Mouse (Mus musculus) midbrain, embryonic 16.5 days (tissue): ENCODE results near the gene Alk. TPM values are rescaled to one million over a fixed set of nuclear protein-coding genes. Genes with fewer than 3 reads are reported as not detected.
A peak's percentile ranks its signal among the peaks of the same experiment; 100 is the strongest.

Experiments
- ATAC-seq: fragments of 200-750 bp; cut with Nextera tagmentation; 2 replicates; pipeline ENCODE4 v1.8.0; 2017; ENCODE audit warnings: moderate TSS enrichment
- H3K27ac ChIP-seq: fragments of 300-500 bp; sonication (generic); 2 replicates; pipeline ENCODE4 v1.5.1; 2014; ENCODE audit warnings: mild to moderate bottlenecking, low read length, mixed read lengths
- H3K27me3 ChIP-seq: fragments of 300-500 bp; sonication (generic); 2 replicates; pipeline ENCODE4 v1.6.1; 2014; ENCODE audit warnings: low read depth, low read length, mixed read lengths; ENCODE audit not compliant: control insufficient read depth, insufficient read depth
- H3K36me3 ChIP-seq: fragments of 300-500 bp; sonication (generic); 2 replicates; pipeline ENCODE4 v1.6.1; 2014; ENCODE audit warnings: mild to moderate bottlenecking, low read length, moderate library complexity, mixed read lengths; ENCODE audit not compliant: control insufficient read depth, insufficient read depth
- H3K4me1 ChIP-seq: fragments of 300-500 bp; sonication (generic); 2 replicates; pipeline ENCODE4 v1.6.1; 2014; ENCODE audit warnings: mild to moderate bottlenecking, low read length, mixed read lengths; ENCODE audit not compliant: control insufficient read depth, insufficient read depth
- H3K4me2 ChIP-seq: fragments of 300-500 bp; sonication (generic); 2 replicates; pipeline ENCODE4 v1.6.1; 2014; ENCODE audit warnings: mild to moderate bottlenecking, low read length, mixed read lengths
- H3K4me3 ChIP-seq: fragments of 300-500 bp; sonication (generic); 2 replicates; pipeline ENCODE4 v1.5.1; 2014; ENCODE audit warnings: low read depth, mild to moderate bottlenecking, low read length, moderate library complexity, mixed read lengths
- H3K9ac ChIP-seq: fragments of 300-500 bp; sonication (generic); 2 replicates; pipeline ENCODE4 v1.6.1; 2014; ENCODE audit warnings: low read depth, low read length, mixed read lengths
- H3K9me3 ChIP-seq: fragments of 300-500 bp; sonication (generic); replicated peaks from 2 replicates; pipeline ENCODE4 v1.6.1; 2014; ENCODE audit warnings: mild to moderate bottlenecking, low read length, mixed read lengths; ENCODE audit not compliant: control insufficient read depth, poor library complexity, severe bottlenecking
- WGBS: fragments of 180-500 bp; shearing (Covaris S2); extraction: QIAGEN DNeasy Blood & Tissue Kit; methylation state at CpG from one replicate; pipeline ENCODE4 v1.1.7; 2014; 5-methylcytosine and 5-hydroxymethylcytosine counted together
- polyA plus RNA-seq: library from polyadenylated mRNA; unstranded; fragments of >200 nt; fragmentation: Nextera tagmentation; extraction: Ambion mirVana; gene quantifications from 2 replicates; pipeline ENCODE4 v1.2.1, GENCODE M21; 2015

Alk gene
- polyA plus RNA-seq, 1 experiment from 2014 or later, result 7.6 TPM

DNA sequence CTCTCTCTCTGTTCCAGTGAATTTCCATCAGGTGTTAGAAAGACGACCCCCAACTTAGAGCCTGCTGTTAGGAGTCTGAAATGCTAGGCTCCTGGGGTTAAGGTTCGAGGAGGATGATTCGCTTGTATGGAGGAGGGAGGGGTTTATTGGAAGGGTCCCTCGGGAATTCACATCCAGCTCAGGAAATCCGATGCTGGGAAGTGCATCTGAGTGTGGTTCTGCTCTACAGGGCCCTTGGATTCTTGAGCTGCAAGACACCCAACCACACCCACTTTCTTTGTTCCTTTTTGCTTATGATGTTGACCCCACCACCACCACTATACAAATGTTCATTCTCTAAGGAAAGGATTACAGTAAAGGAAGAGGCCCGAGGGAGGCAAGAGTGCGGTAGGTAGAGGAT is 81.4 kb downstream of the Alk start:
- no peak for ATAC-seq
- H3K9ac ChIP-seq, result no peak overlapping the region
- WGBS, result 44% methylated on average over 7 of the region's 7 CpGs
- H3K27me3 ChIP-seq, result no peaks in the 10 kb centered on the region
- no peak overlapping the region for H3K27ac ChIP-seq
- H3K4me2 ChIP-seq, result no peak overlapping the region
- no peaks in the 10 kb centered on the region for H3K4me1 ChIP-seq
- no peak overlapping the region for H3K4me3 ChIP-seq
- no peaks in the 10 kb centered on the region for H3K36me3 ChIP-seq
- H3K9me3 ChIP-seq, result no peaks in the 10 kb centered on the region

DNA sequence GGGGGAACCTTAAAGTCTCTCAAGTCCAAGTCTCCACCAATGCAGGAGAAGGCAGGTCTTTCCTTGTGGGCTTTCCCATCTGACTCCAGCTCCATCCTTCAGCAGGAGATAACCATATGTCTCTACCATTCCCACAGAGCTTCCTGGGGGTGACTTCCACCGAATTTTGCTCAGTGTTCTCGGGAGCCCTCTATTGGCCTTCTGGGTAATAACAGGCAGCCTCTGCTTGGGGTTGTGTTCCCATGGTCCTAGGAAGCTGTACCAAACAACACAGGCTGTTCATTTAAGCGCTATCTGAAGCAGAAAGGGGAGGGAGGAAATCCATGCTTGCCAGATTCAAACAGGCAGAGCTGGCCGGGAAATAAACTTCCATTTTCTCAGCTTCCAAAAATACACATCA is 82.0 kb downstream of the Alk start:
- no peak for ATAC-seq
- Histone ChIP-seq H3K27me3 (no peaks in the 10 kb centered on the region), H3K4me2 (no peak overlapping the region), H3K4me3 (no peak overlapping the region), H3K4me1 (no peaks in the 10 kb centered on the region), H3K36me3 (no peaks in the 10 kb centered on the region), H3K9ac (no peak overlapping the region), H3K27ac (no peak overlapping the region), H3K9me3 (no peaks in the 10 kb centered on the region)
- 11% methylated on average over 4 of the region's 4 CpGs for WGBS

DNA sequence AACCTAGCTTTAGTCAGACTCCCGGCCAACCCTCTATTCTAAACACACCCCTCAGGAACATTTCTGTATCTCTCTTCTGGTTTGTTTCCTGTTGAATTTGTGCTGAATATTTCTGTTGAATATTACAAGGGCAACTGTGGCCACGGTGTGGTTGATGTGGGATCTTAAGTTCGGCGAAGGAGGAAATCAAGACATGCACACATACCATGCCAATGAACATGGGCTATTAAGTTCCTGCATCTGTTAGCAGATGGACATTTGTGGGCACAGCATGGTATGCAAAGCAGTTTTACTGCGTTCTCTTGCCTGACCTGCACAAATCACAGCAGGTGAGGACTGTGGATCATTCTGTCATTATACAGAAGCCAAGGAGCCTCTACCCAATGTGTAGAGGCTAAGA is 83.1 kb downstream of the Alk start:
- Histone ChIP-seq H3K4me2 (no peak overlapping the region), H3K4me1 (no peaks in the 10 kb centered on the region), H3K9ac (no peak overlapping the region), H3K9me3 (no peaks in the 10 kb centered on the region), H3K36me3 (no peaks in the 10 kb centered on the region), H3K27ac (no peak overlapping the region), H3K27me3 (no peaks in the 10 kb centered on the region), H3K4me3 (no peak overlapping the region)
- WGBS, result 92% methylated on average over 5 of the region's 5 CpGs
- ATAC-seq, result no peak

DNA sequence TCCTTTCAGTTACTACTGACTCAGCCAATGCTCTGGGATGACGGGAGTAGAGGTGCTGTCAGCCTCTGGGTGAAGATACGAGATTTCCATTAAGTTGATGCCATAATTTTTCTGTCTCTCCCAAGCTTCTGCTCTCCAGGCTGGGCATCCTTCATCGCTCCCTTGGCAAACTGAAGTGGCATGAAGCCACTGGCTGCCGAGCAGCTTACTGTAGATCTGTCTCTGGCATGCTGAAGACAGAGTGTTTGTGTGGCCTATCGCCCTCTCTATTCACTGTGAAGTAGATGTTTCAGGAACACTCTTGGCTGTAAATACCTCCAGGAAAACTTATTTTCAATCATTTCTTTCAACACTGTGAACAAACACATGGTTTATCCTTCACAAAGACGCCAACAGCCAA is 93.7 kb downstream of the Alk start:
- ATAC-seq, result no peak
- H3K27me3 ChIP-seq, result no peaks in the 10 kb centered on the region
- H3K27ac ChIP-seq, result no peak overlapping the region
- no peak overlapping the region for H3K4me3 ChIP-seq
- H3K9ac ChIP-seq, result no peak overlapping the region
- no peaks in the 10 kb centered on the region for H3K4me1 ChIP-seq
- no peak overlapping the region for H3K4me2 ChIP-seq
- 82% methylated on average over 6 of the region's 6 CpGs for WGBS
- H3K36me3 ChIP-seq, result no peaks in the 10 kb centered on the region
- no peaks in the 10 kb centered on the region for H3K9me3 ChIP-seq

DNA sequence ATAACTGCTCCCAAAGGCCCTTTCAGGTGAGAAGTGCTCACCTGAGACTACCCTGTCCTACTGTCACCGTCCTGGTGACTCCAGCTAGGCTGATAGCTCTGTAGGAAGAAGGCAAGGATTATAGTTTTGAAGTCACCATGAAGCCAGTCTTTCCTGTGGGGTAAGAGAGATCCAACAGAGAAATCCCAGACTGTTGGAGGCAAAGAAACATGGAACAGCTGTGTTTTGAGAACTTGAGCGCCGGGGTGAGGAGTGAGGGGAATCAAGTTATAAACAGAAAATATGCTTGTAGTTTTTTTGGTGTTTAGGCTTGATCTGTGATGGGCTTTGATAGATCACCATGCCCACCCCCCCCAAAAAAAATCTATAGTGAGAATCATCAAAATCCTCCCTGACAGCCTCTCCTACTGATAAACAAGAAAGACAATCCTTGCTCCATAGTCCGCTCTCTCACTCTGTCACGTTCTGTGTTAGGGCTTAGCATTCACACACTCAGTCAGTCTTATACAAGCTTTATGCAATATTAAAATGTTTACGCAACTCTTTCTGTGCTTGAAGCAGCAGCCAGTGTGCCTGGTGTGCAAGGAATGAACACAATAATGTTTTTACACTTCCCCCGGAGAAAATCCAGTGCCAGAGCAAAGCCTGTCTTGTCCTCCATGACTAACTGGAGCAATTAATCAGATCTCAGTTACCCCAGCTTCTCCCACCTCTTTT is 95.6 kb downstream of the Alk start:
- H3K9ac ChIP-seq, result no peak overlapping the region
- no peak for ATAC-seq
- no peak overlapping the region for H3K27ac ChIP-seq
- 83% methylated on average over 7 of the region's 7 CpGs for WGBS
- no peaks in the 10 kb centered on the region for H3K27me3 ChIP-seq
- no peaks in the 10 kb centered on the region for H3K36me3 ChIP-seq
- no peak overlapping the region for H3K4me2 ChIP-seq
- H3K4me1 ChIP-seq, result peaks cover 10% of the 10 kb centered on the region
- H3K4me3 ChIP-seq, result no peak overlapping the region
- H3K9me3 ChIP-seq, result no peaks in the 10 kb centered on the region

DNA sequence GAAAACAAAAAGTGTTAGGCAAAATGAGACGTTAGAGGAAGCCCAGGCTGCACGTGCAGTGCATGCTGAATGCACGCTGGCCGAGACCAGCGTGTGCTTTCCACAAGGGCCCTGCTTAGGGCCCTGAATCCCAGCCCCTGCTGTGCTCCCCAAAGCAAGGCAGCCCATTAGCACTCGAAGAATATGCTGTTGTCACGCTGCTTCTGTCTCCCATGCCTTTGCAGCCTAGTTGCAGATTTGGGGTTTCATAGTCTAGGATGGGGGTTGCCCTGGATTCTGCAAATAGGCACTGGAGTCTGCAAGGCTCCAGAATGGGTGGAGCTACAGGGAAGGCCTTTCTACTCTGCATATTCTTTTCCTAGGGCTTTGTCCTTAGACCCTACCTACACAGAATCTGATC is 99.2 kb downstream of the Alk start:
- H3K4me3 ChIP-seq, result no peak overlapping the region
- no peak overlapping the region for H3K9ac ChIP-seq
- no peak overlapping the region for H3K4me2 ChIP-seq
- H3K4me1 ChIP-seq, result peaks cover 10% of the 10 kb centered on the region
- no peaks in the 10 kb centered on the region for H3K9me3 ChIP-seq
- no peaks in the 10 kb centered on the region for H3K27me3 ChIP-seq
- WGBS, result 16% methylated on average over 7 of the region's 7 CpGs
- ATAC-seq, result peak; percentile 87
- H3K27ac ChIP-seq, result peak overlapping the region; percentile 6
- no peaks in the 10 kb centered on the region for H3K36me3 ChIP-seq

DNA sequence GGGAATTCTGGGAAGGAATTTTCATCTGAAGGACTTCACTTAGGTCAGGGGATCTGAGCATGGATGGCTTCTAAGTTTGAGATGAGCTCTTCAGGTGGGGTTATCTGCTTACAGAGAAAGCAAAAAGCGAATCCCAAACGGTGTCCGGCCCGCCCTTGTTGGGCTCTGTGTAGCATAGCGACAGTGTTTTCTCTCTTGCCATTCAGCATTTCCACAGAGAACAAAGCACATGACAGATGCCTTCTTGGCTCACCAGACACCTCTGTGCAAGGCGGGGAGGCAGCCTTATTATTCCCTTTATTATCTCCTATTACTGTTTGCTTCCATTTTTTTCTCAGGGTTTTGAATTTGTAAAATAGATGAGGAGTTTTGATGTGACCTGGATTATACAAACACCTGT is 99.8 kb downstream of the Alk start:
- Histone ChIP-seq H3K27me3 (no peaks in the 10 kb centered on the region), H3K4me2 (no peak overlapping the region), H3K4me3 (no peak overlapping the region), H3K9ac (no peak overlapping the region), H3K27ac (no peak overlapping the region), H3K9me3 (no peaks in the 10 kb centered on the region), H3K4me1 (peaks cover 10% of the 10 kb centered on the region), H3K36me3 (no peaks in the 10 kb centered on the region)
- 39% methylated on average over 6 of the region's 6 CpGs for WGBS
- ATAC-seq, result peak; percentile 81

DNA sequence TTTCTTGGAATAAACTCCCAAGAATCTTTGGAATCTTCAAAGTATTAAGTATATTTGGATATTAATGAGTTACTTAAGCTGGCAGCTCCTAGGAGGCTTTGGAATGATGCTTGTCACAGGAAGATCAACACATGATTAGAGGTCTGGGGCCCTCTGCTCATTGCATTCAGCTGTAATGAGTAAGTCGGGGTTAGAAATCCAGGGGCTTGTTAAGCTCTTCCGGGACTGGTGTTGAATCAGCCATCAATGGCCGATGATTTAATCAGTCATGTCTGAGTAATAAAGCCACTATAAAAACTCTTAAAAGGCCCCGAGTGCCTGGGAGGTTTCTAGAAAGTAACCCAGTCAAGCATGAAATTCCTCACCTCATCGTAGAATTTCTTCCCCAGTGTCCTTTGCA is 109.0 kb downstream of the Alk start:
- no peak for ATAC-seq

DNA sequence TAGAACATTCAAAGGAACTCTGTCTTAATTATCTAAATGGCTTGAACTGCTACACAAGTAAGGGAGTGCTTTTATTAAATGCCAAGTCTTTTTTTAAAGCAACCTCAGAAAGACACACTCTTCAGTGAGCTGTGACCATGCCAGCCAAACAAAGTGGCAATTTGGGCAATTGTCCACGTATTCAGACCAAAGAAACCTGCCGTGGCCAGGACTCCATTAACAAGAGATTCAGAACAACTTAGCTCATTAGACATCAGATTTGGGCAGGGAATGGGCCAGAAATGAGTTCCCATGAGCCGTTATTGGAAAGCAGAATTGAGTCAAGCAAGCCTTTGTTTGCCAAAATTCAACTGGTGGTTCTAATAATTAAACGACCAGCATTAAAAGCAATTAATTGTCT is 118.8 kb downstream of the Alk start:
- Histone ChIP-seq H3K4me3 (no peak overlapping the region), H3K4me2 (no peak overlapping the region), H3K9ac (no peak overlapping the region), H3K36me3 (no peaks in the 10 kb centered on the region), H3K9me3 (no peaks in the 10 kb centered on the region; the same call in 1 of the 2 replicates), H3K4me1 (no peaks in the 10 kb centered on the region), H3K27ac (no peak overlapping the region), H3K27me3 (no peaks in the 10 kb centered on the region)
- no peak for ATAC-seq
- WGBS, result 67% methylated on average over 4 of the region's 4 CpGs

More for the DNA sequence above, 109.0 kb downstream of the Alk start:
- H3K27ac ChIP-seq, result no peak overlapping the region
- no peaks in the 10 kb centered on the region for H3K27me3 ChIP-seq
- no peaks in the 10 kb centered on the region for H3K4me1 ChIP-seq
- no peak overlapping the region for H3K4me3 ChIP-seq
- H3K4me2 ChIP-seq, result no peak overlapping the region
- no peaks in the 10 kb centered on the region for H3K9me3 ChIP-seq
- 38% methylated on average over 5 of the region's 5 CpGs for WGBS
- no peaks in the 10 kb centered on the region for H3K36me3 ChIP-seq
- no peak overlapping the region for H3K9ac ChIP-seq
